Mouse (Mus musculus) left cerebral cortex, postnatal 36 days (tissue): ENCODE data around the gene Tas1r1. TPM values are rescaled to one million over a fixed set of nuclear protein-coding genes. Genes with fewer than 3 reads are reported as not detected.
A peak's percentile ranks its signal among the peaks of the same experiment; 100 is the strongest.

Experiments used
- DNase-seq, 2 experiments: peaks; one replicate each; pipeline ENCODE4 v3.0.0; 2021 to 2022; ENCODE audit warnings: low spot score in 2 of 2, mixed read lengths in 1 of 2
- intact Hi-C: fragments of 180-260 bp; cut with DNase I; formaldehyde crosslinking; loops from one replicate; pipeline ENCODE4 v1.15.1; 2025
- total RNA-seq, 2 experiments: library from RNA; stranded (reverse); gene quantifications; 2 replicates each; pipeline ENCODE4 v1.2.3; 2021

Tas1r1 gene
- total RNA-seq, 2 experiments from 2014 or later: 0.64 to 0.75 TPM

DNA sequence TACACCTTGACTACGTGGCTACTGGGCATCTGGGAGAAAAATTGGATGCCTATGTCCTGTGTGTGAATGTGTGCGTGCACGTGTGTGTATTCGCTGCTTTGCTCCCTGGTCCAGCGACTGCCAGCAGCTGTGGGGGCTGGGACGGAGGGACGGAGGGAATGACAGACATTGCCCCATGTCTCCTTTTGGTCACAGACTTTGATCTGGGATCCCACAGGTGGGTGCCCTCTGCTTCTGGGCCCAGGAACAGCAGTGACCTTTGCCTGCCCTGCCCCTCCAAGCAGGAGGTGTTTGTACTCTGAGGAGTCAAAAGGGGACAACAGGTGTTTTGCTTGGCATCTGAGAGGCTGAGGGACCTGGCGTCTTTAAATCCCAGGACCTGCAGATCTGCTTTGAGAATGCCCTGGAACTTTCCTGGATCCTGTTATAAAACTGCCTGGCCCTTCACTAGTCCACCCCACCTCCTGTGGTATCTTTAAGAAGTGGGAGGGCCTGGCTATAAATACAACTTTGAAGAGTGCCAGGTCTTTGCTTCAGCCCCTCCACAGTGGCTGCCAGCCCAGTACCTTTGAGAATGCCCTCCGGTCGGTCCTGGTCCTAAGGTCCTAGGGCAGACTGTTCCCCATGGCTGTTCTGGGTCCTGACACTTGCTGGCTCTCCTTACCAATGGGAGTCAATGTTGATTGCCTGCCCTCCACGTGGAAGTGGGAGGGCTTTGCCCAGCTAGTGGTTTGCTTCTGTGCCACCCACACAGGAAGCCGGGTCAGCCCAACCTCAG lies 25.1 kb downstream of the Tas1r1 start:
- no peak for DNase-seq
- intact Hi-C loops: no loop called here

GRCm38 (mm10) chr4:152012109-152012508 lies 26.3 kb downstream of the Tas1r1 start:
- no peak for DNase-seq
- intact Hi-C loops: no loop called here

GRCm38 (mm10) chr4:152011171-152011760 lies 27.1 kb downstream of the Tas1r1 start:
- intact Hi-C loops: no loop called here
- DNase-seq: no peak

DNA sequence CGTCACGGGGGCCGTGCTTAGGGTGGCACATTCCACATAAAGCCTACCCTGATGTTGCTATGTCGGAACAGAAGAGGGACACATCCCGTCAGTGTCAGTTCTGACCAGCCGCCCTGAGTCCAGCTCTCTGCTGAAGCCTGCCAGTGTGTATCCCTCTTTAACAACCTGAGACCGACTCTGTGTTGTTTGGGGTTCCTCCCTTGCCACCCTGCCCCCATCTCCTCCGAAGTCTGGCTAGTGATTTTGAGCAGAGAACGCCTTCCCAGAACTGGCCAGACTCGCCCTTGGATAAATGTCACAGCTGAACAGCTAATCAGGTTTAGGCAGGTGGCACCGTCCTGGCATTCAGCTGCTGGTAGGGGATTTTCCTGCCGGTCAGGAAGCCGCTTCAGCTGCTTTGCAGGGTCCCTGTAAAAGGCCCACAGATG lies 27.6 kb downstream of the Tas1r1 start:
- intact Hi-C loops: no loop called here
- no peak for DNase-seq

DNA sequence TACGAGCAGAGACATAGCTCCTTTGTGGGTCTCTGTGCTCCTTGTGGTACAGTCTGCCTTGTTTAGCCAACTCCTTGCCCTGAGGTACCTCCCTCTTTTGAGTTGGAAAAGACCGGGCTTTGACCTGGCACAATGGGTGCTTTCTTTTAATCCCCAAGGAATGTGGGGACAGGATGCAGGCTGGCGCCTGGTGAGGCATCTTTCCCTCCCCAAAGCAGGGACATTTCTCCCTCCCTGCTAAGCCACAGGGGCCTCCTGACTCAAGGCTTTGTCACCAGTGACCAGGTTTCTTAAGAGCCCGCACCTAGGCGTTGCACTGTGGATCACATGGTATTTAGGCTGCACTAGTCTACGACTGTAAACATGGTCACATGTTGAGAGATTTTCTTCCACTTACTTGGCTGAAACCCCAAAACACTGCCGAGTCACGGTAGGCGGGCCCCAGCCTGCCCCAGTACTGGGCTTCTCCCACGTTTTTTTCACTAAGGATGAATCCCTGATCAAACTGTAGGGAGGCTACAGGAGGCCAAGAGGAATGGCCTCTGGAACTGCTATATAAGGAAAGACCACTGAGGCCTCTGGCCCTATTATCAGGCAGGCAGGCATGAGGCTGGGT lies 28.2 kb downstream of the Tas1r1 start:
- DNase-seq: peak in 1 of 2 experiments; percentile 35
- intact Hi-C loops: no loop called here

- DNase-seq: peak; percentile 88 to 90
- intact Hi-C loops: loop anchor here (2.0 kb wide), 1 partner anchor 77 kb away; no protein-coding TSS in a partner anchor
These were observed 29.0 kb downstream of the Tas1r1 start for GRCm38 (mm10) chr4:152009076-152010051.

DNA sequence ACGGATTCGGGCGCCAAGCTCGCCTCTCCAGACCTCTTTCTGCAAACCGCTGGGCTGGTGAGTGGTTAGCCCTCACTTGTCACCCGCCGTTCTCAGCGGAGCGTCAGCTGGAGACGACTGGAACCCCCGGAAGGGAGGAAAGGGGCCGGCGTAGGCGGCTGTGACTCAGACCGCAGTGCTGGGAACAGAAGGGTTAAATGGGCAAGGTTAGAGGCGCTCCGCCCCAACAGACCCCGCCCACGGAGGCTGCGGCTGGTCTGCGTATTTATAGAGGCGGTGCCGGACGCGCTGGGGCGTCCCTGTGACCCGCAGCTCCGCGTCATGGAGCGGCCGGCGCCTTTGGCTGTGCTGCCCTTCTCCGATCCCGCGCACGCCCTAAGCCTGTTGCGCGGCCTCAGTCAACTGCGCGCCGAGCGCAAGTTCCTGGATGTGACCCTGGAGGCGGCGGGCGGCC lies 29.7 kb downstream of the Tas1r1 start, which contains the start of gene Klhl21:
Klhl21 (plus strand) TSS at position 182 of the 454 bp plus-strand sequence.
- DNase-seq: peak; percentile 91 to 92
- intact Hi-C loops: loop anchor here (1.0 to 2.0 kb wide), 2 partner anchors 12 to 78 kb away; partner anchors contain the start of gene Phf13

DNA sequence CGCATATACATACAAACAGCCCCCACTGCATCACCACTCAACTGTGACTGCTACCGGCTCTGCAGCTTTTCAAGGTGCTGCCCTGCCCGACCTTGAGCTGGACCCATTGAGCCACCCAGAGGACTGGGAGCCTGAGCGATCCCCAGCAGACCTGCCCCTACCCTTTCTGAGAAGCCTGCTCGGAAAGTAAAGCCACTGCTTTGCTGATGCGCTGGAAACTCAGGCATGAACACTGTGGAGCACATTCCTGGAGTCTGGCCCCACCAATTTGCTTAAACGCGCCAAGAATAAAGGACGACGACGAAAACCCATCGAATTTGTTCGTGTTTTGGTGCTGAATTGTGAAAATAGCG lies 30.2 kb downstream of the Tas1r1 start:
- intact Hi-C loops: loop anchor here (1.0 to 2.0 kb wide), 2 partner anchors 12 to 79 kb away; partner anchors contain the start of gene Phf13
- peak in 1 of 2 experiments; percentile 44 for DNase-seq

DNA sequence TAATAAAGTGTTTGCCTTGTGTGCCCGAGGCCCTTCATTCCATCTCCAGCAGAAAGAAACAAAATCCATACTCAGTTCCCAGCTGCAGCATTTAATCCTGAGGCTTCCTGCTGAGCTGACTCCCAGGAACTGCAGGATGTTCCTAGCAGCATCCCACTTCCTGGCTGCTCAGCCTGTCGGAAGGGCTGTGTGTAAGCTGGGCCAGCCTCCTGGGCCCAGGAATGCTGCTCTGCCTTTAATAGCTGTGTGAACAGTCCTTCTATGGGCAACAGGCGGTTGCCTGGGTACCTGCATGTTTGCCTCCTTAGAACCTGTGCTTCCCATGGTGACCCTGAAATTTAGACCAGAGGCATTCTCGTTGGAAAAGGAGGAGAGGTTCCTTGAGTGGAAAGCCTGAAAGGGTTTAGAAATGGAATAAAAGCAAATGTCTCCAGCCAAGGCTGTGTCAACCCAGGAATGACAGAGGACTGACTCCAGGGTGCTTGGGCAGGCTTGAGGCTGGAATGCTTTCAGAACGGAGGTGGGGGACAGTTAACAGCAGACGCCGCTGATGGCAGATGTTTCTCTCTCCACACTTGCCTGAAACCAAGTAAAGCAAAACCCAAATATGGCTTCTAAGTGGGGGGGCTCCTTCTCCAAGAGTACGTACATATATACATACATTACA lies 30.8 kb downstream of the Tas1r1 start:
- intact Hi-C loops: loop anchor here (1.0 to 2.0 kb wide), 2 partner anchors 11 to 79 kb away; partner anchors contain the start of gene Phf13
- no peak for DNase-seq

DNA sequence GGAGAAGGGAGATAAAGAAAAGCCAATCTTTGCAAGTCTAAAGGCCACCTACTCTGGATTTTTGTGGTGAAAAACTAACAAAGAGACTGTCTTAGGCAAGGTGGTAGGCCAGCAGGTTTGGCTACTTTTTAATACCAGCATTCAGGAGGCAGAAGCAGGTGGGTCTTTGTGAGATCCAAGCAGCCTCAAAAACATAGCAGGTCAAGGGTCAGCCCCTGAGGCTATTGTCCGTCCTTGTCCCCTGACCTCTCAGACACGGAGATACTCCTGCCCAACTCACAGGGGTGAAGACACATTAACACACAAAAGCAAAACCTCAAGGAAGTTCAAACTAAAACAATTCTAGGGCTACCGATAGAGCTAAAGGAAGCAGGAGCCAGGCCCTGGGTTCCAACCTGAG lies 31.6 kb downstream of the Tas1r1 start:
- intact Hi-C loops: no loop called here
- no peak for DNase-seq

DNA sequence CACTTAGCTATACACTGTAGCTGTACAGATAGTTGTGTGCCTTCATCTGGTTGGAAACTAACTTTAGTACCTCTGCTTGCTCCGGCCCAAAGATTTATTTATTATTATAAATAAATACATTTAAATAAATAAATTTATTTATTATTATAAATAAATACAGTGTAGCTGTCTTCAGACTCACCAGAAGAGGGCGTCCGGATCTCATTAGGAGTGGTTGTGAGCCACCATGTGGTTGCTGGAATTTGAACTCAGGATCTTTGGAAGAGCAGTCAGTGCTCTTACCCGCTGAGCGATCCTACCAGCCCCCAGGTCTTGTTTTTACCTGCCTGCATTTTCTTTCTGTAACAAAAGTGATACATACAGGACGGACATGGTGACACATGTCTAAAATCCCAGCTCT lies 32.2 kb downstream of the Tas1r1 start:
- intact Hi-C loops: no loop called here
- DNase-seq: no peak

GRCm38 (mm10) chr4:152002063-152002462 lies 36.3 kb downstream of the Tas1r1 start:
- intact Hi-C loops: no loop called here

GRCm38 (mm10) chr4:152001335-152001734 lies 37.0 kb downstream of the Tas1r1 start:
- DNase-seq: no peak
- intact Hi-C loops: no loop called here

More at GRCm38 (mm10) chr4:152002063-152002462, 36.3 kb downstream of the Tas1r1 start:
- DNase-seq: no peak

- DNase-seq: peak in 1 of 2 experiments; percentile 47
- intact Hi-C loops: no loop called here
These were observed 37.5 kb downstream of the Tas1r1 start for GRCm38 (mm10) chr4:152000906-152001305.

GRCm38 (mm10) chr4:151999481-151999880 lies 38.9 kb downstream of the Tas1r1 start:
- intact Hi-C loops: no loop called here
- DNase-seq: no peak

- DNase-seq: no peak
- intact Hi-C loops: no loop called here
These were observed 40.7 kb downstream of the Tas1r1 start for GRCm38 (mm10) chr4:151997701-151998100.

DNA sequence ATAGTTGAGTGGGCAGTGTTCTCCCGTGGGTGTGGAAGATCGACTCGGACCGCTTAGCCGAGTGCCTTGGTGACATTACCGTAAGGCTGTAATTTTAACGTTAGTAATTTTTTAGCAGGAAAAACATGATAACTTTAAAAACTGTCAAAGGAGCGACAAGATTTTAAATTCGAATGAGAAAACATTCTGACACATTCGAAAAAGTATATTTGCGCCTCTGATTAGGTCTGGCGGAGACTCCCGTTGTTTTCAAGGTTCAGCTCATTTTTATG lies 41.5 kb downstream of the Tas1r1 start:
- intact Hi-C loops: loop anchor here (1.0 kb wide), 1 partner anchor 11 kb away; the partner anchor contains the start of gene Klhl21
- DNase-seq: no peak

- intact Hi-C loops: loop anchor here (1.0 kb wide), 1 partner anchor 12 kb away; the partner anchor contains the start of gene Klhl21
These were observed 42.0 kb downstream of the Tas1r1 start, which contains the start of gene Phf13 for GRCm38 (mm10) chr4:151996173-151996950. Gene Phf13 (minus strand): TSS chr4:151996258.

More at GRCm38 (mm10) chr4:151996173-151996950, 42.0 kb downstream of the Tas1r1 start, which contains the start of gene Phf13:
- DNase-seq: peak; percentile 99
